Mouse (Mus musculus) inflammation-experienced regulatory T-cells, adult 6 months (primary cell): ENCODE results near the gene Triml2. TPM values are rescaled to one million over a fixed set of nuclear protein-coding genes. Genes with fewer than 3 reads are reported as not detected.

Source experiments
- ATAC-seq: one replicate; pipeline ENCODE4 v1.8.0; 2017
- polyA plus RNA-seq, 3 experiments: library from polyadenylated mRNA; unstranded; fragments of 100-300 nt; shearing (Covaris generic); gene quantifications; one replicate each; pipeline ENCODE4 v1.2.1; 2017

Triml2 gene
- not detected for polyA plus RNA-seq

GRCm38 (mm10) chr8:43180054-43180690, at the start of gene Triml2:
Triml2 (plus strand) TSS chr8:43180541.
- no peak for ATAC-seq

- ATAC-seq = no peak
Observed at GRCm38 (mm10) chr8:43141386-43141785, 39.0 kb upstream of the Triml2 start, which contains the start of gene Triml1. Triml1 (minus strand) TSS chr8:43141486.

GRCm38 (mm10) chr8:43149307-43149706, 31.0 kb upstream of the Triml2 start:
- ATAC-seq = no peak

DNA sequence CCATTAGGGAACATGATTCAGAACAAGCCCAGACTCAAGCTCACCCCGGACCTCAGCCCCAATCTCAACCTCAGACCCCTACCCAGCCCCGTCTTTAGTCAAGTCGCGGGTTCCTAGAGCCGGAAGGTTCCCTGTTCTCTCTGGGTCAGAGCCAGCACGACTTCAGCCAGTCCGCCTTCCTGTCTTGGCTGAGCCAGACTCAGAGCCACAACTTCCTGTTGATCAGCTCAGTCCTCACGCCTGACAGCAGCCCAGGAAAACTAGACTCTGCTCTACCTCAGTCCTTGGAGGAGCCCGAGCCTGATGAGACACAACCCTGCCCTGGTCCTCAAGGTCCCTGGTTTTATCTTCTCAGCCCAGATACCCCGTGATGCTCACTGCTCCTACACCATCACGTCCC, 17.1 kb upstream of the Triml2 start:
- ATAC-seq = no peak

GRCm38 (mm10) chr8:43164453-43164852, 15.9 kb upstream of the Triml2 start:
- ATAC-seq = no peak

GRCm38 (mm10) chr8:43168083-43168482, 12.3 kb upstream of the Triml2 start:
- no peak for ATAC-seq

DNA sequence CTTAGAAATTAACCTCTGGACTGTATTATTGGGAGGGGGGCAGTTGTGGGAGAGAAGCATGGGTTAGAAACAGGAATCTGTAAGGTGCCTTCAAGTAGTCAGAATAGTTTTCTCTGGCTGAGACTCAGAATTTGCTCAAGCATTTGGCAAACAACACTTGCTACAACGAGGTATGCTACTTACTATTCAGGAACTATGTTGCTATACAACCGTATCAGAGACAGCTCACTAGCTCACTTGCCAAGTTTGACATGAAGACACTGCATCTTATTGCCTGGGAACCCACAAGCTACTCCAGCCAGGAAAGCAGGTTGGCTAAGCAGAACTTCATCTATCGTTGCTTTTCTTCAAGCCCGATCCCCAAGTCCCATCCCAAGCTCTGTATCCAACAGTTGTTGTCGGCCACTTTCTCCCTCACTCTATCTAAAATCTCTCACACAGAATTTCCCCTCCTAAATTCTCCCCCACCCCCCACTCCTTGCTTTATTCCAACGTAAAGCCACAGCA, 11.0 kb upstream of the Triml2 start:
- ATAC-seq = no peak

DNA sequence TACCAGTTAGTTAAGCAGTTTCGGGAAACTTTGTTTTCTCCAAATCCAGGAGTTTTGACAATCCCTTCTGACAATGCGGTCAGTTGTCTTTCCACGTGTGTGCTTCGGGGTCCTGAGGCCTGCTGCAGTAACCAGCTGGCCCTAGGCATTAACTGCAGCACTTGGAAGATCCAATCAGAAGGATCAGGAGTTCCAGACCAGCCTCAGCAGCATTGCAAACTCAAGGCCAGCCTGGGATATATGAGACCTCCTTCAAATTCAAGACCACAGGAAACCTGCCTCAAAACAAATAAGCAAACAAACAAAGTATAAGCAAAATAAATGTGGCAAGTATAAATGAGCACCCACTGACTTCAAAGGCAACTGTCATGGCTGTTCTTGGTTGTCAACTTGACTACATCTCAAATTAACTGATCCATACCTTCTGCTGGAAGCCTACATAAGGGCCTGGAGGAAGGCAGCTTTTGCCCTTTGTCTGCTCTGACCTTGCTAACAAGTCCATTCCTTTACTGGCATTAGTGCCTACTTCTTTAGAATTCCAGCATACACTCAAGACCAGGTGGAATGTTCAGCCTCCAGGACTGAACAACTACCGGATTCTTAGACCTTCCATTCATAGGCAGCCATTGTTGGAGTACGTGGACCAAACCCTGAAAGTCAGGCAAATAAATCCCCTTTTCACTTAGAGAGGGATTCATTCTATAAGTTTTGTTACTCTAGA, 3.4 kb upstream of the Triml2 start:
- no peak for ATAC-seq

GRCm38 (mm10) chr8:43178263-43178662, 2.1 kb upstream of the Triml2 start:
- no peak for ATAC-seq

- ATAC-seq = no peak
Observed at GRCm38 (mm10) chr8:43179189-43179588, 1.2 kb upstream of the Triml2 start.

- ATAC-seq = no peak
Observed at GRCm38 (mm10) chr8:43182281-43182680, 1.9 kb downstream of the Triml2 start.

DNA sequence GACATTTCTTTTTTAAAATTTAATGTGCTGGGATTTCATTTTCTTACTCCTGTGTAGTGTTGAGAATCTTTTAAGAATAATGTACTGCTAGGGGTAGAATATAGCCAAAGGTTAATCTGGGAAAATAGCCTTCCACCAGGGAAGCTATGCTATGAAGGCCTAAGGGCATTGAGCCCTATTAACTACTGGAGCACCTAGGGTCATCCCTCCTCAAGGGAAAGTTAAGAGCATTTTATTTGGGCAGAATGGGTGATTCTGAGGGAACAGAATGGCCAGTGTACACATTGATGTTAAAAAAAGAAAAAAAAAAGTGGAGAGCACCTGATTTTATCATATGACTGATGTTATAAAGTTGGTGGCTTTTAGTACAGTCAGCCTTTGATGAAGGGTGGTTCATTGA, 35.2 kb downstream of the Triml2 start:
- ATAC-seq = no peak

- ATAC-seq = no peak
Observed at GRCm38 (mm10) chr8:43243326-43243725, 63.0 kb downstream of the Triml2 start.

Other genes starting within 250 kb of the Triml2 start
- not detected for gene Triml1, start 39.1 kb upstream of the Triml2 start, polyA plus RNA-seq
- gene Zfp42, start 126.4 kb downstream of the Triml2 start, polyA plus RNA-seq = not detected